Mouse (Mus musculus) ES-E14 (cell line): ENCODE data around the gene Mpnd.

Experiments used
- HCFC1 ChIP-seq: IDR thresholded peaks from 2 replicates; pipeline ENCODE4 v1.6.1; 2012; ENCODE audit warnings: low read length, inconsistent platforms, borderline replicate concordance; ENCODE audit not compliant: insufficient read depth
- MAFK ChIP-seq: IDR thresholded peaks from 2 replicates; pipeline ENCODE4 v1.6.1; 2014; ENCODE audit warnings: mild to moderate bottlenecking, low read depth, low read length, inconsistent platforms; ENCODE audit not compliant: insufficient read depth
- ZNF384 ChIP-seq: IDR thresholded peaks from 2 replicates; pipeline ENCODE4 v1.6.1; 2012; ENCODE audit warnings: low read depth, low read length, inconsistent platforms

DNA sequence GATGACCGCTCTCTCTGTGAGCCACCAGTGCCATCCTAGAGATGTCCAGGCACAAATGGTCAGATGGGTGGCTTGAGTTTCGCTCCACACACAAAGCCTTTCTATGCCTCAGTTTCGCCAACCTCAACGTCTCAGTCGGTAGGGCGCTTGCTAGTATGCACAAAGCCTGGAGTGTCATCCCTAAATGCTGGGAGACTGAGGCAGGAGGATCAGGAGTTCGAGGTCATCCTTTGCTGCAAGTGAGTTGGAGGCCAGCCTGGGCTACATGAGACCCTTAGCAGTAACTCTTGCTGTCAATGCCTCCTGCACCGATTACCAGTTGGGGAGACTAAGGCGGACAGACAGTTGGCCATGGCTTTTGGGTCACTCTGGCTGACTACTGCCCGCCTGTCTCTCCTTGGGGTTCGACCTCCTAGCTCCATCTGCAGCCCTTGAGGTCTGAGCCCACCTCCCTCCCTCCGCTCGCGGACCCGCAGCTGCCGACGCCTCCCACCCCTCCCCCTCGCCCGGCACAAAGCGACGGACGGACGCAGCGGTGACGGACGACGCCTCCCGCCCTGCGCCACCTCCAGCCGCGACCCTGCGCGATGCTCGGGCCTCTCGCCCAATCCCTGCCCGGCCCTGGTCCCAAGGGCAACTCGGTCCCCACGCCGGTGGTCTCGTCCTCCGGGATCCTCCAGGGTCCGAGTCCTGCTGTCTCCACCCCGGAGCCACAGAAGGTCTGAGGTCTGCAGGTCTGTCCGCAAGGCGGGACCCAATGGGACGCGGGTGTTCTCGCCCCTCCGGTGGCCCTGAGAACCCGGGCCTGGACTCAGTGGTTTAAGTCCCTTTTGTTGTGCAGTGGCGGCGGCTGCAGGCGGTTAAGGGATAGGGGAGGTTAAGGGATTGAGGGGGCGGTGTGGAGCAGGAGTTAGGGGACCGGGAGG lies 35.3 kb upstream of the Mpnd start, which contains the start of gene Shd:
- TF ChIP-seq MAFK (no peak), HCFC1 (no peak), ZNF384 (no peak)
